Mouse (Mus musculus) heart, postnatal 14 days (tissue): ENCODE measurements at regions not wholly inside any gene's neighbourhood (a gene's known extent, or its start where the extent isn't known, plus 50 kb on each side); places are given as distances from the start of the nearest gene placed in this dataset.
A peak's percentile ranks its signal among the peaks of the same experiment; 100 is the strongest.

ENCODE experiments used
- DNase-seq, 2 experiments: peaks; one replicate each; pipeline ENCODE4 v3.0.0; 2021 to 2022
- intact Hi-C: fragments of 180-260 bp; cut with DNase I; formaldehyde crosslinking; loops from one replicate; pipeline ENCODE4 v1.15.1; 2025

- intact Hi-C loops, result no loop called here
- DNase-seq, result no peak
These were observed 87.8 kb upstream of the Ank start for GRCm38 (mm10) chr15:27378601-27379094.

GRCm38 (mm10) chr15:27380436-27380945 is 86.0 kb upstream of the Ank start:
- no peak for DNase-seq
- intact Hi-C loops, result no loop called here

GRCm38 (mm10) chr15:27381565-27381964 is 84.9 kb upstream of the Ank start:
- intact Hi-C loops, result no loop called here
- DNase-seq, result no peak

DNA sequence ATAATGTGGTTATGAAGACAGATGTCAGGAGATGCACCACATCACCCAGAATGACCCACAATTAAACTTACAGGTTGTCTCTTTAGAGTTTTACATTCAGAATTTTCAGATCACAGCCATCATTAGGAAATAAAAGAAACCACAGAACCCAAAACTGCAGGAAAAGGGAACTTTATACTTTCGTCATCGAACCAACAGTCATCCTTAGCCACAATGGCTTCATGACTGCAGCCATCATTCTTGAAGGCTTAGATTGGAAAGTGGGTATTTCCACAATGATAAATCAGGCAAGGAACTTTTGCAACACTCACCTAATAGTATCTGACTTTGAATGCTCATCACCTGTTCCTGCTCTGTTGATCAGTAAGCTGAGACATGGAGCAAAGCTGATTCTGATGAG is 75.9 kb upstream of the Ank start:
- no peak for DNase-seq
- intact Hi-C loops, result no loop called here

DNA sequence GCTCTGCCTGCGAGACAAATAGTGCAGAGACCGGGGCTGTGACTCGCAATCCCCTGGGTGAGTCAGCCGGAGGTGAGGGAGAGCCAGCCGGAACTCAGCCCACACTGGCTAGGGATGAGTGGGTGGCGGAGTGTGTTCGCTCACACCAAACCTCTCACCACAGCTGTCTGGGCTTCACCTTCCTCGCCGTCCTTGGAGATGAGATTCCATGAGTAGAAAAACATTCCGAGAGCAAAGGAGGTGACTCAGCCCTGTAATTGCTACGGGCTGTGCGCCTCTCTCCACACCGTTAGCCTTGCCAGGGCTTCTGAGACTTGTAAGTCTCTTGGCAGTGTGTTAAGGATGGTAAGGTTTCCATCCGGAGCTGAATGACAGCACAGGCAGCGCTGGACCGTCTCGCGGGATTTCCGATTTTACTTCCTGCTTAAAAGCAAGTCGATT is 60.7 kb upstream of the Ank start:
- DNase-seq, result peak; percentile 9 to 19
- intact Hi-C loops, result no loop called here

DNA sequence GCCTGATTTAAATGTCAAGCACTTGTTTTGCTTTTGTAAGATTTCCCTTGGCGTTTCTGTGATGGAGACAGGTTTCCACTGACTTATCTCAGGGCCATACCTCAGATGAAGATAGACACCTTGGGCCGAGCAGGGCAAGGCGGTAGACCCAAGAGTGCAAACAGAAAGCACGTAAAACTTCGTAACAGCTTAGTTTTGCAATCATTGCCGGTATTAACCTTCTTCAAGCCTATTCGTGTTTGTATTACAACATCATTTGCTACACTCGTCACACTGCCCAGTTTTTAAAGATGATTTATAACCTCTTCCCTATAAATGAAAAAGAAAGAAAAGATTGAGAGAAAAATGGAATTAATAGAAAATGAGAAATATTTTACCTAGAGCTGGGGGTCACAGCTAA is 56.6 kb upstream of the Ank start:
- intact Hi-C loops, result no loop called here
- no peak for DNase-seq

DNA sequence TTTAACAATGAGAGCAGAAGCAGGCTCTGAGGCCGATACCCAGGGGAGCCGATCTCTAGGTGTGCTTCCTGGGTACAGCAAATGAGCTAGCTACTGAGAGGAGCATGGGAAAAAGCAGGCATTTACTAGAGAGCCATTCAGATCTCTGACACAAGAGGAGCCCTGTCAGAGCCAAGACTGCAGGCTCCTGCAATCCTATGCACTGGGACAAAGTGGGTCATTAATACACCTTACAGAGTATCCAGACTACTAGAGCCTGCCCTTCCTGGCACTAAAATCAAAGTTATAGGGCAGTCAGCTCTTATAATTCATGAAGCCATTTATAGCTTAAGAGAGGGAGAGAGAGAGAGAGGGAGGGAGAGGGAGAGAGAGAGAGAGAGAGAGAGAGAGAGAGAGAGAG is 54.2 kb upstream of the Ank start:
- no peak for DNase-seq
- intact Hi-C loops, result no loop called here

GRCm38 (mm10) chr15:27412761-27413160 is 53.7 kb upstream of the Ank start:
- DNase-seq, result peak in 1 of 2 experiments; percentile 4
- intact Hi-C loops, result no loop called here

DNA sequence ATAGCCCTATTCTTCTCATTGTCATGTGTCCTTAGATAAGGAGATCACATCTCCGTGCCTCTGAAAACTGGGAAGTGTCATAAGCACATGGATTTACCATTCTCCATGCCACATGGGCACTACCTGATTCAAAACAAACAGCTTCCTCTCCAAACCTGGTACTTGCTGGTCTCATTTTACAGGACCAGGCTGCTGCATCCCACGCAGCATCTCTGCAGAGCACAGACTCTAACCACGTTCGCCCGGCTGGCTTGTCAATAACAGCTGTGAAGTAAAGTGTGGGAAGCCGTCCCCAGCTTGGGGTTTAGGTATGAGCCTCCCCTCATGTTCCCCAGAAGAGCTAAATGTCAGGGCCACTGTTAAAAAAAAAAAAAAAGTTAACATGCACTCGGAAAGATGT is 53.0 kb upstream of the Ank start:
- DNase-seq, result no peak
- intact Hi-C loops, result no loop called here

- no peak for DNase-seq
- intact Hi-C loops, result no loop called here
These were observed 51.7 kb upstream of the Ank start for GRCm38 (mm10) chr15:27414819-27415218.
